Mouse (Mus musculus) right cerebral cortex, postnatal 25 days (tissue): Measurements from ENCODE around the gene Calm4.
"Not testable (repeated sequence)": the region's sequence is repeated elsewhere in the genome, so short reads cannot be mapped to it uniquely, and the experiment has no call there.

Source experiments
- DNase-seq: peaks from one replicate; pipeline ENCODE4 v3.0.0; 2022

The Calm4 gene

DNA sequence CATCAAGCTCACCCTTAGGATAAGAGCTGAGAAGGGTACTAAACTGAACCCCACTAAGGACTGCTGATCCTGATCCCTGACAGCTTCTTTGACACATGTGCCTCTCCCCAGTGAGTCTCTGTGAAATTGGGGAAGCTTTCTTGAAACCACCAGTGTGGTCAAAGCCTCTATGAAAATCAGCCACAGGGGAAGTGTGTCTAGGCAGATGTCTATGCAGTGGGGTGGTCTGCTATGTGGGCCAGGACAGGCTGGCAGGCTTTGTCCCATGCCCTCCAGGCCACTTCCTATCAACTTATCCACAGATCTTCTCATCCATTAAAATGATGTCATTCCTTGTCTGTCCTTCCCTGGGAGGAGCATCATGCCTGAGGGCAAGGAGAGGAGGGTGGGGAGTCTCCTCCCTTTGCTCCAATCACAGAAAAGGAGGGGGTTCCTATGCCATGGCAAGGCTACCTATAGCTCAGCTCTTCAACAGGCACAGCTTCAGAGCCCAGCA, at the start of gene Calm4:
TSS of gene Calm4 (plus strand) at position 446 of the 496 bp plus-strand sequence.
- DNase-seq: not testable (repeated sequence)

DNA sequence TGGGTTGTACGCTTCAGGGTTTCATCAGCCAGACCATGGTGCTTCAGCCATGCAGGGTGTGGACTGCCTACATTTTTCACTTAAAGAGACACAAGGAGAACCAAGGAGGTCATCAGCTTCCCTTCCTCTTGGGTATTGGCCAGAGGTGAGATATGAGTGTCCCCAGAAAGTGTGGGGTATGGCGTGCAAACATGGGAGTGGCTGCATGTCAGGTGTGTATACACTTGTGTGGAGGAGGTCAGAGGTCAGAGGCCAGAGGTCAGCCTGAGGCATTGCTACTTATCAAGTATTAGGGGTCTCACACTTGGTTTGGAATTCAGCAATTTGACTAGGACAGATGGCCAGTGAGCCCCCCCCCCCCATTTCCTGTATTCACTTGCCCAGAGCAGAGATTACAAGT, 49.0 kb upstream of the Calm4 start:
- DNase-seq: no peak

GRCm38 (mm10) chr13:3789531-3789930, 48.0 kb upstream of the Calm4 start:
- no peak for DNase-seq

DNA sequence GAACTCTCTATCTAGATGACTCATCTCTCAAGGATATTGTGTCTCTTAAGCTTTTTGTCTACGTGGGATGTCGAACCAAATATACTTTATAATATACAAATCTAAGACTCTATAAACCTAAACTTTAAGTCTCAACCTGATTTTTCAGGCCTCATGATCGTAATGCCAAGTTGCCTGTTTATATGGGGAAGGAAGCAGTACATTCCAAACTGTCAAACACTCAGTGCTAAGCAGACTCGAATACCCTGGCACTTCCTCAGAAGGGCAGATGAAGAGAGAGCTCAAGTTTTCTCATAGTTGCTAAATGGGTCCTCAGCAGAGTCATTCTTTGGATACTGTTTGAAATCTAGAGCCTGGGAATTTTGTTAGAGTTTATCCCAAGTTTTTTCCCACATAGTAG, 40.9 kb upstream of the Calm4 start:
- DNase-seq: no peak

- DNase-seq: no peak
These were observed 38.8 kb upstream of the Calm4 start for GRCm38 (mm10) chr13:3798751-3799150.

- no peak for DNase-seq
These were observed 38.2 kb upstream of the Calm4 start for GRCm38 (mm10) chr13:3799386-3799785.

- DNase-seq: no peak
These were observed 33.4 kb upstream of the Calm4 start, which contains the start of gene Calml3 for GRCm38 (mm10) chr13:3804186-3804585. Calml3 (minus strand) TSS chr13:3804316.

DNA sequence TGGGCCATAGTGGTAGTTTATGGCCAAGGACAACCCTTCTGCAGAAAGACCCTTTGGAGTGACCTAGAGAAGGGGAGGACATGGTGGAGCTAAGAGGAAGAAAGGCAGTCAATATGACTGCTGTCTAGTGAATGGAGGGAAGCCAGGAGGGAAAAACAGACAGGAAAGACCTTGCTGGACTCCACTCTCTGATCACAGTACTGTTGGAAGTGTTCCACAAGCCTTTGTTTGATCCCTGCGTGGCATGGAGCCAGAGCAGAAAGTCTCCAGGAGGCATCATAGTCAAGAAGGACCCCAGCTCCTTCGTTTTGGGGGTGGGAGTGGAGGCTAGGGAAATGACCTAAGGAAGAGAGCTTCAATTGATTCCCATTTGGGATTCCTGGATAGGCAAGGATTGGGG, 32.4 kb upstream of the Calm4 start:
- DNase-seq: no peak

DNA sequence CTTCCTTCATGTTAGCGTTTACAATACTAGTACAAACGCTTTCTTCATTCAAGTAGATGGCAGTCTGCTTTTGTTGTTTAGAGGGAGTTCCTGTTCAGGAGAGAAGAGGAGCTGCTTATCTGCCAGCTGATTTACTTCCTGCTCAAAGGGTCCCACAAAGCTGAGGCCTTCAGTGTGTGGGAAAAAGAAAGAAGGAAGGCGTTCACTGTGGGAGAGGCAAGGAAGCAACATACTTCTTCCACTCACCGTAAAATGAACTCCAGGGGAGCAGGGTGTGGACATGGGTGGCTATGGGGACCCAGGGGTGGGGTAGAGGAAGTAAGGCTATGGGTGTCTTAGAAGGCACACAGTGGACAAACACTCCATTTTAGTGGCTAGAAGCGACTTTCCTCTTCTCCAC, 31.9 kb upstream of the Calm4 start:
- DNase-seq: no peak

- no peak for DNase-seq
These were observed 30.3 kb upstream of the Calm4 start for GRCm38 (mm10) chr13:3807131-3807827.

DNA sequence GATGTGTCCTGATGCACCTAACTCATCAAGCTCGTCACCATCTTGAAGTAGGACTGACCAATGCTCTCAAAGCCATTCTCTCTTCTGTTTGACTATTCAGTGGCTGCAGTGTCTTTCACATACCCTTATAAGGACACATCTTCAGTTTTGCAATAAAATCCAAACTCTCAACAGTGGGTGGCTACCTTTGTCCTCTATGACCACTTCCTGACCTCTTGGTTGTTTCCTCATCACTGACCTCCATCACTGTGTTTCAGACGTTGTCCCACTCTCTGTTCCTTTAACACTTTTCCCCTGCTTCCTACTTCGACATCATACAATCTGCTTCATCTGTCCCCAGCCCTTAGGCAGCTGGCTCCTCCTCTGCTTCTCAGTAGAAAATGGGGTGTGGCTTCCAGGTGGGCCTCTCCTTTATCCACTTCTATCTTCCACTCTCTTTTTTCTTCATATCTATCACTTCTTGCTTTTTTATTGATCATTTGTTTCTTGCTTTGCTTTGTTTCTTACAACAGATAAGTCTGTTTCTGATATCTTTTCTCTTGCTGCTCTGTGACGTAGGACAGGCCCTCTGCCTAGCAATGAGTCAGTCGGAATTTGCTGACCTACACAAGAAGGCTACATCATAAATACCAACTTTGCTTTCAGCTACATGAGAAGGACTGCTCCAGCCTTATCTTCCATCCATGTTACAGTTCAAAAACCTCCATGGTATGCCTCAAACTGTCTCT, 19.4 kb upstream of the Calm4 start:
- no peak for DNase-seq

DNA sequence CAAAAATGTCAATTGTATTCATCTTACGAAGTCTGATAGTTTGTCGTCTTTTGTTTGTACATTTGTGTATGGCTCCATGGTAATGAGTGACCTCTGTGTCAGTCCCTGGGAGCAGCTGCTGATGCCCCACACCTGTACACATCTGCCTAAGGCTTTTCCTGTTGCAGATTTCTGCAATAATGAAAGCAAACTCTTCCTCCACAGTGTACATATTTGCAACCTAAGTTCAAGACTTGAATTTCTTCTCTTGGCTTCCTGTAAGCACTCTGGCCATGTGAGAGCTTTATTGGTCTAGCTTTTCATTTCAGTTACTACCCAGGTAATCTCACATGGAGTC, 18.8 kb upstream of the Calm4 start:
- no peak for DNase-seq

DNA sequence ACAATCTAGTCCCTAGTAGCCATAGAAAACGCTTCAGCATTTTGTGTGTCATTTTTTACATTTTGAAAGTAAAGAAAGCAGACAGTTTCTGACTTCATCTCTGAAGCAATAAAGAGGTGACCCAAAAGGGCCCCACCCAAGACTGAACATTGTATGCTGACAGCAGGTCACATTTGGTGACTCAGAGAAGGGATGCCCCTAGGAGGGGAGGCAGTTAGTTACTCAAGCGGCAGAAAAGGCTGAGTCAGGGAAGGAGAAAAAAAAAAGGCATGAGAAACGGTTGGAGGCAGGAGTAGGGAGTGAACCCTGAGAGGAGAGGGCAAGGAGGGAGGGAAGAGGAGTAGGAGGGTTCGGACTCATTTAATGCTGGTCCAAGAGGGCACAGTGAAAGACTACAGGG, 15.5 kb upstream of the Calm4 start:
- DNase-seq: no peak

DNA sequence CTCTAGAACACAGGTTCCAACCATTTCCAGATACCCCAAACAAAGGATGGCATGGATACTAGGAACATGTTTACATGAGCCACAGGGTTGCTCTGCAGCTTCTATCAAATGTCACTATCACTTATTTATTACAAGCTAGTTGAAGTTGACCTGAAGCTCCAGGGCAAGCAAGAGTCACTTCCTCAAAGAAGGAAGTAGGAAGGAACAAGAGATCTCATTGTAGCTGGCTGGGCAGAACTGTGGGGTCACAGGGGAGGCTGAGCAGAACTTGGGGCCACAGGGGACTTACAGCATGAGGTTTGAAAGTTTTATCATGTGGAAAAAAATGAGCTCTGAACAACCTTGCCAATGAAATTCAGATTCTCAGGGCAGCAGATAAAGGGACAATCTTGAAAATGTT, 11.8 kb upstream of the Calm4 start:
- DNase-seq: no peak

DNA sequence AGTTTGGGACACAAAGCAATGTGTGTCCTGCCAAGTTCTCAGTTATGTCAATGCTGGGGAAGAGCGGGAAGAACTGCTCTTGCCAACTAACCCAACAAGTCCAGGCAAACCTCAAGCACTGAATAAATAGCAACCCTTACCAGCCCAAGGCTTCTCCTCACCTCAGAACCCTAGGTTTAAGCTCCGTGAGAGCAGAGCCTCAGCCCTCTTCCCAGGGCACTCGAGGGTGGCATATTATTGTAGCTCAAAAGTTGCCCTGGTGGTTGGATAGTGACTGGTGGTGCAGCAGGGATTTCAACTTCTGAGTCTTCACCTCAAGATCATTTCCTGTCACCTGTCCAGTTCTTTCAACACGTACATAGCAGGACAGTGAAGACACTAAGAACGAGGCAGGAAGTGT, 6.0 kb upstream of the Calm4 start:
- no peak for DNase-seq

DNA sequence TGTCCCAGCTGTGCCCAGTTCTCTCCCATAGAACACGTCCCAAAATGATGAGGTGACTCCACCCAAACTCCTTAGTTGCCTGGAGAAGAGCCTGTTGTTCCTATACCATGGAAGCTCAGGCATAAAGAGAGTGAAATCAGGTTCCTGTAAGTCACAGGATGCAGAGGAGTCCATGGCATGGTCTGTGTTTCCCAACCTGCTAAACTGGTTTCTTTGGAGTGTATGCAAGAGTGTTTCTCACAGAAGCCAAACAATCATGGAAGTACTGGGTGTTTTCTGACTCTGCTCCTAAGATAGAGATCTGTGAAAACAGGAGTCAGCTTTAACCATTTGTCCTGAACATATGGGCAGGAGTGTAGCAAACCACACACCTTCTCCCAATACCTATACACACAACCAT, 5.6 kb upstream of the Calm4 start:
- DNase-seq: no peak

DNA sequence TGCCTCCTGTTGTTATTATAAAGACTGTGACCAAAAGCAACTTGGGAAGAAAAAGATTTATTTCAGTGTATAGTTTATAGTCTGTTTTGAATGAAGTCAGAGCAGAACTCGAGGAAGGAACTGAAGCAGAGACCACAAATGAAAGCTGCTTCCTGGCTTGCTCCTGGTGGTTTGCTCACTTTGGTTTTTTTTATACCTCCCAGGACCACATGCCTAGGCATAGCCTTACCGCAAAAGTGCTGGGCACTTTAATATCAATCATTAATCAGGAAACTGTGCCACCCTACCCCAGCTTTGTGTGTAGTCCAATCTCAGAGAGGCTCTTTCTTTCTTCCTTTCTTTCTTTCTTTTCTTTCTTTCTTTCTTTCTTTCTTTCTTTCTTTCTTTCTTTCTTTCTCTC, 5.1 kb upstream of the Calm4 start:
- no peak for DNase-seq

DNA sequence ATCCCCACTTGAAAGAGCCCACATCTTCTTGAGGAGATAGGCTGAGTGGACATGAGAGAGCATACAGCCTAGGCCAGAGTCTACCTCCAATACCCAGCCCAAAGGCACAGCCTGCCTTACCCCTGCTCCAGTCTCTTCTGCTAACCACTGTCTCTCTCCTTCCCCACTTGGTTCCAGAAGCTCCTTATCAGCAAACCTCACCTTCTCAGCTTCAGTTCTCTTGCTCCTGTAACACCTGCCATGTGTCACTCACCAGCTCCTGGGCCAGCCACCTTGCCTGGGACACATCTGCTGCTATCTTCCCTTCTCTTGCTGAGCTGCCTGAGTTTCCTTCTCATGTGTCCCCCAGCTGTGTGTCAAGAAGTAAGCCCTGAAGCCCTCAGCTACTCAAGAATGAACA, 3.9 kb upstream of the Calm4 start:
- DNase-seq: not testable (repeated sequence)

DNA sequence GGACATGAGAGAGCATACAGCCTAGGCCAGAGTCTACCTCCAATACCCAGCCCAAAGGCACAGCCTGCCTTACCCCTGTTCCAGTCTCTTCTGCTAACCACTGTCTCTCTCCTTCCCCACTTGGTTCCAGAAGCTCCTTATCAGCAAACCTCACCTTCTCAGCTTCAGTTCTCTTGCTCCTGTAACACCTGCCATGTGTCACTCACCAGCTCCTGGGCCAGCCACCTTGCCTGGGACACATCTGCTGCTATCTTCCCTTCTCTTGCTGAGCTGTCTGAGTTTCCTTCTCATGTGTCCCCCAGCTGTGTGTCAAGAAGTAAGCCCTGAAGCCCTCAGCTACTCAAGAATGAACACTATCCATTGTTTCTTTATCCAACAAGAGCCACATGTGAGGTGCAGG, 3.1 kb downstream of the Calm4 start:
- DNase-seq: not testable (repeated sequence)

DNA sequence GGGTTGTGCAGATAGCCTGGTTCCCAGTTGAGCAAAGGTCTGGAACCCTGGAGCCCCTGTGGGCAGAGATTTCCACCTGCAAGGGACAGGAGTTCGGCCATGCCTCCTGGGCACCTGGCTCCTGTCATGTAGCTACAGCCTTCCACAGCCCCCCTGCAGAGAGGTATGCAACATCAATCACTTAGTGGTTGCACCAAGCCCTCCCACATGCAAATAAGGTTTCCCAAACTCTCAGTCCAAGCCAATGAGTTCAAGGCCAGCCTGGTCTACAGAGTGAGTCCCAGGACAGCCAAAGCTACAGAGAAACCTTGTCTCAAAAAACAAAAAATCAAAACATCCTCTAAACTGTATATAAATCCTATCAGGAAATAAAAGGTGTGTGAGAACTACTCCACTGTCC, 12.8 kb downstream of the Calm4 start:
- no peak for DNase-seq

DNA sequence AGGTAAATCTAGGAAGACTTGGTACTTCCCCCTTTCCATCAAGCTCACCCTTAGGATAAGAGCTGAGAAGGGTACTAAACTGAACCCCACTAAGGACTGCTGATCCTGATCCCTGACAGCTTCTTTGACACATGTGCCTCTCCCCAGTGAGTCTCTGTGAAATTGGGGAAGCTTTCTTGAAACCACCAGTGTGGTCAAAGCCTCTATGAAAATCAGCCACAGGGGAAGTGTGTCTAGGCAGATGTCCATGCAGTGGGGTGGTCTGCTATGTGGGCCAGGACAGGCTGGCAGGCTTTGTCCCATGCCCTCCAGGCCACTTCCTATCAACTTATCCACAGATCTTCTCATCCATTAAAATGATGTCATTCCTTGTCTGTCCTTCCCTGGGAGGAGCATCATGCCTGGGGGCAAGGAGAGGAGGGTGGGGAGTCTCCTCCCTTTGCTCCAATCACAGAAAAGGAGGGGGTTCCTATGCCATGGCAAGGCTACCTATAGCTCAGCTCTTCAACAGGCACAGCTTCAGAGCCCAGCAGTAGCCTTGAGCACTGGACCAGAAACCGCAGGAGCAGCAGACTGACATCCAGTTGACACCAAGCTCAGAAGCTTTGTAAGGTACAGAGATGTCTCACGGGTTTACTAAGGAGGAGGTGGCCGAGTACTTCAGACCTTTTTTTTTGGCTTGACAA, 16.2 kb downstream of the Calm4 start, which contains the start of gene Calm5:
TSS of gene Calm5 (plus strand) at position 526 of the 686 bp plus-strand sequence.
- not testable (repeated sequence) for DNase-seq

DNA sequence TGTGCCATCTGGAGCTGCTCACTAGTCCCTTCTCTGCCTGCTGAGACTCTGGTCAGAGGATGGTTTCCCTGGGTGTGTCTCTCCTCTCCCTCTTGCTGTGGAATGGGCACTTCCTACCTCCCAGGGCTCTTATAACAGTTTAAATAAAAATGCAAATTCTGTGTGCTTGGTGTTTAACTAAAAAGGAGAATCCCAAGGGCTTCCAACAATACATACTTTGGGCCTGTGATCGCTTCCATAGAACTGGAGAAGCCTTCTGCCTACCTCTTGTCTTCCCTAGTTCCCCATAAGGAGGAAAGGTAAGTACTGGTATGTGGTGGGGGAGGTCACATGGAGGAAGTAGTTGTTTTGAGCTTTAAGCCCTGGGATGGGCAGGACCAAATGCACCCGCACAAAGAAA, 17.3 kb downstream of the Calm4 start:
- no peak for DNase-seq

- no peak for DNase-seq
These were observed 18.7 kb downstream of the Calm4 start for GRCm38 (mm10) chr13:3856252-3856651.

- DNase-seq: no peak
These were observed 23.7 kb downstream of the Calm4 start for GRCm38 (mm10) chr13:3861251-3861650.
